Mouse (Mus musculus): ENCODE measurements around the gene Gm49387. TPM values are rescaled to one million over a fixed set of nuclear protein-coding genes. Genes with fewer than 3 reads are reported as not detected.

Gm49387 gene
- total and polyA plus RNA-seq, 2 experiments from 2014 or later, result 1.7 TPM; not detected in 1

DNA sequence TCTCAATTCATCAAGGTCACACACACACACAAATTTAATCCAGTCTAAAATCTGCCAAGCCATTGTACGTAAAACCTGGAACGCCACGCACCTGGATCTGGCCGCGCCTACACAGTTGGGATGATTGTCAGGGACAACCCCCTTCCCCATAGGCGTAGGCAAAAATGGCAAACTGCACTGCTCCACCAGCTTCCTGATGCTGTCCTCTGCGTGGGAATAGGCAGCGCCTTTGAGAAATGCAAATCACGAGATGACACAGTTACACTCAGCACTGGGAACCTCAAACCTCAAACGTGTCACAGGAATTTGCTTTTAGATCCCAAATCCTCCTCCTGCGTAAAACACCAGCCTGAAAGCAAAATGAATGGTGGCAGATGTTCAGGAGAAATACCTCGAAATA is 17.9 kb downstream of the Gm49387 start:
- no peak for TF ChIP-seq EP300 (IDR thresholded peaks at IDR 0.05; ENCODE audit: low read depth)
- TF ChIP-seq CTCF (IDR thresholded peaks at IDR 0.05; ENCODE audit: low read depth), result no peak

GRCm38 (mm10) chr14:31620591-31621223 is 20.0 kb downstream of the Gm49387 start:
- no peak for DNase-seq (ENCODE audit: low spot score)
- 0 out of 2 replicates have a peak overlapping the region, but pooled peaks have one; percentile 16 for H3K9ac ChIP-seq (replicated peaks; ENCODE audit: low read depth, low read length)
- peaks cover 11% of the 10 kb centered on the region; the same call in 1 of the 2 replicates for H3K36me3 ChIP-seq (replicated peaks; ENCODE audit: control insufficient read depth, insufficient read depth, low read length)
- 52% methylated on average over 9 of the region's 9 CpGs for WGBS
- no peaks in the 10 kb centered on the region; the same call in 1 of the 2 replicates for H3K4me1 ChIP-seq (ENCODE audit: control insufficient read depth, insufficient read depth)
- no peak overlapping the region for H3K4me2 ChIP-seq (ENCODE audit: low read depth, low read length)
- no peak for ATAC-seq (ENCODE audit: insufficient read depth, low read depth)
- H3K27me3 ChIP-seq (ENCODE audit: control insufficient read depth, insufficient read depth, low read length), result no peaks in the 10 kb centered on the region
- H3K27ac ChIP-seq (ENCODE audit: low read depth), result no peak overlapping the region
- H3K4me3 ChIP-seq (ENCODE audit: low read depth, low read length), result no peak overlapping the region
- H3K9me3 ChIP-seq (replicated peaks; ENCODE audit: control insufficient read depth, low read length), result no peaks in the 10 kb centered on the region
- TF ChIP-seq EP300 (IDR thresholded peaks at IDR 0.05; ENCODE audit: low read depth) (no peak), CTCF (IDR thresholded peaks at IDR 0.05; ENCODE audit: low read depth) (no peak)

More for the DNA sequence above, 17.9 kb downstream of the Gm49387 start:
- H3K36me3 ChIP-seq (replicated peaks; ENCODE audit: control insufficient read depth, insufficient read depth, low read length), result peaks cover 8% of the 10 kb centered on the region; the same call in 1 of the 2 replicates
- H3K4me2 ChIP-seq (ENCODE audit: low read depth, low read length), result no peak overlapping the region
- H3K9me3 ChIP-seq (replicated peaks; ENCODE audit: control insufficient read depth, low read length), result no peaks in the 10 kb centered on the region
- no peaks in the 10 kb centered on the region; the same call in 1 of the 2 replicates for H3K4me1 ChIP-seq (ENCODE audit: control insufficient read depth, insufficient read depth)
- 86% methylated on average over 12 of the region's 12 CpGs for WGBS
- no peak overlapping the region for H3K9ac ChIP-seq (replicated peaks; ENCODE audit: low read depth, low read length)
- ATAC-seq (ENCODE audit: insufficient read depth, low read depth) (no peak), DNase-seq (ENCODE audit: low spot score) (no peak)
- H3K4me3 ChIP-seq (ENCODE audit: low read depth, low read length), result no peak overlapping the region
- no peaks in the 10 kb centered on the region for H3K27me3 ChIP-seq (ENCODE audit: control insufficient read depth, insufficient read depth, low read length)
- no peak overlapping the region for H3K27ac ChIP-seq (ENCODE audit: low read depth)

DNA sequence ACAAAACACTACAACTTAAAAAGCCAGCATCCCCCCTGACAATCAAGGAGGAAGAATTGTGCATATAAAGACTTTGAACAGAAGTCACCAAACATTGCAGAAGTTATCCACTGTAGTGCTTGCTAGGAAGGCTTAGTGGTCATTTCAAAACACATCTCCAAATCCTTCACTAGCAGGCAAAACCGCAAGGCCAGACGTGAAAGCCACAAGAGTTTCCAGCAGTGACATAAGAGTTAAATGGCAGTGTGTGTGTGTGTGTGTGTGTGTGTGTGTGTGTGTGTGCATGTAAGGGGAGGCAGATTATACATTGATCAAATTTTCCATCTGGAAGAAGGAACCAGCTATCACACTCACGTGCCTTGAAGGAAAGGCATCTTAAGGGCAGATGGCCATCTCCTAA is 22.7 kb downstream of the Gm49387 start:
- Histone ChIP-seq H3K4me2 (ENCODE audit: low read depth, low read length) (no peak overlapping the region), H3K9me3 (replicated peaks; ENCODE audit: control insufficient read depth, low read length) (no peaks in the 10 kb centered on the region), H3K4me1 (ENCODE audit: control insufficient read depth, insufficient read depth) (no peaks in the 10 kb centered on the region; the same call in 1 of the 2 replicates), H3K27ac (ENCODE audit: low read depth) (no peak overlapping the region), H3K27me3 (ENCODE audit: control insufficient read depth, insufficient read depth, low read length) (no peaks in the 10 kb centered on the region), H3K9ac (replicated peaks; ENCODE audit: low read depth, low read length) (no peak overlapping the region), H3K36me3 (replicated peaks; ENCODE audit: control insufficient read depth, insufficient read depth, low read length) (peaks cover 12% of the 10 kb centered on the region; the same call in 1 of the 2 replicates), H3K4me3 (ENCODE audit: low read depth, low read length) (no peak overlapping the region)
- WGBS, result 72% methylated on average over 3 of the region's 3 CpGs
- TF ChIP-seq CTCF (IDR thresholded peaks at IDR 0.05; ENCODE audit: low read depth) (no peak), EP300 (IDR thresholded peaks at IDR 0.05; ENCODE audit: low read depth) (no peak)
- DNase-seq (ENCODE audit: low spot score) (no peak), ATAC-seq (ENCODE audit: insufficient read depth, low read depth) (no peak)

GRCm38 (mm10) chr14:31617204-31617603 is 23.5 kb downstream of the Gm49387 start:
- Histone ChIP-seq H3K27me3 (ENCODE audit: control insufficient read depth, insufficient read depth, low read length) (no peaks in the 10 kb centered on the region), H3K9ac (replicated peaks; ENCODE audit: low read depth, low read length) (no peak overlapping the region), H3K27ac (ENCODE audit: low read depth) (no peak overlapping the region), H3K4me2 (ENCODE audit: low read depth, low read length) (no peak overlapping the region), H3K9me3 (replicated peaks; ENCODE audit: control insufficient read depth, low read length) (no peaks in the 10 kb centered on the region), H3K36me3 (replicated peaks; ENCODE audit: control insufficient read depth, insufficient read depth, low read length) (peaks cover 12% of the 10 kb centered on the region; the same call in 1 of the 2 replicates), H3K4me3 (ENCODE audit: low read depth, low read length) (no peak overlapping the region), H3K4me1 (ENCODE audit: control insufficient read depth, insufficient read depth) (no peaks in the 10 kb centered on the region; the same call in 1 of the 2 replicates)
- 80% methylated on average over 9 of the region's 9 CpGs for WGBS
- ATAC-seq (ENCODE audit: insufficient read depth, low read depth) (no peak), DNase-seq (ENCODE audit: low spot score) (no peak)
- no peak for TF ChIP-seq CTCF (IDR thresholded peaks at IDR 0.05; ENCODE audit: low read depth)
- no peak for TF ChIP-seq EP300 (IDR thresholded peaks at IDR 0.05; ENCODE audit: low read depth)

DNA sequence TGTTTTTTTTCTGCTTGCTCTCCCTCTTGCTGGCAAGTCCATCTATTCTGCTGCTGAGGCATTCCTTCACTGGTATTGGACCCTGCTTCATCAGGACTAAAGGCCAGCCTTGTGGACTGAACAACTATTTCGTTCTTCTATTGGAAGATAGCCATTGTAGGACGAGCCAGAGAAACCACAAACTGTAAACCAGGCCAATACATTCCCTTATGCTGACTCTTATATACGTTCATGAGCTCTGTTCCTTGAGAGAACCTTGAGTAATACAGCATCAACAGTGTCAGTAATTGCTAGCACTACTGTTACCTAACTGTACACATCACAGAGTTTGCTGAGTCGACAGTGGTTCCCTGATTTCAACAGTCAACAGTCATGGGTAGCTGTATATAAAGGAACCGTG is 27.0 kb downstream of the Gm49387 start:
- WGBS, result 72% methylated on average over 5 of the region's 5 CpGs
- Histone ChIP-seq H3K4me1 (ENCODE audit: control insufficient read depth, insufficient read depth) (no peaks in the 10 kb centered on the region), H3K27ac (ENCODE audit: low read depth) (no peak overlapping the region), H3K9me3 (replicated peaks; ENCODE audit: control insufficient read depth, low read length) (no peaks in the 10 kb centered on the region), H3K27me3 (ENCODE audit: control insufficient read depth, insufficient read depth, low read length) (no peaks in the 10 kb centered on the region), H3K36me3 (replicated peaks; ENCODE audit: control insufficient read depth, insufficient read depth, low read length) (peaks cover 12% of the 10 kb centered on the region; the same call in 1 of the 2 replicates), H3K4me3 (ENCODE audit: low read depth, low read length) (no peak overlapping the region), H3K4me2 (ENCODE audit: low read depth, low read length) (no peak overlapping the region), H3K9ac (replicated peaks; ENCODE audit: low read depth, low read length) (no peak overlapping the region)
- no peak for ATAC-seq (ENCODE audit: insufficient read depth, low read depth)
- no peak for TF ChIP-seq CTCF (IDR thresholded peaks at IDR 0.05; ENCODE audit: low read depth)
- TF ChIP-seq EP300 (IDR thresholded peaks at IDR 0.05; ENCODE audit: low read depth), result no peak
- DNase-seq (ENCODE audit: low spot score), result no peak

All from heart, postnatal 0 days (tissue).